Mouse (Mus musculus): ENCODE measurements at regions not wholly inside any gene's neighbourhood (a gene's known extent, or its start where the extent isn't known, plus 50 kb on each side); places are given as distances from the start of the nearest gene placed in this dataset.

DNA sequence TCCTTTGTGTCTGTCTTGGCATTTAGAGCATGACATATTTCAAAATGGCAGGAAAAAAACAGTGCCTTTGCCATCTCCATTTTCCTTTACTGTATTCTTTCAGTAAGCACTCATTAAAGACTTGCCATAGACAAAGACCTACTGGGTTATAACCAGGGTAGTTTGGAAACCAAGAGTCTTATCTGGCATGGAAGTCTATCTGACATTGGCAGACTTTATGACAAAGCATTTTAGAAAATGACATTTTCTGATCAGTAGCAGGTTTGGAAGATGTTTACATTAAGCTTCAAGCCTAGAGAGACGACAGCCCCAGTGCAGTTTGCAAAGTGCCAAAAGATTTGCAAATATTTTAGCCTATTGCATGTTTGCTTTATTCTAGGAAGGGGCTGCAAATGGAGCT lies 102.5 kb upstream of the Col8a1 start:
- TF ChIP-seq CTCF (IDR thresholded peaks at IDR 0.05; ENCODE audit: low read depth, low read length), result no peak
- TF ChIP-seq GATA1 (IDR thresholded peaks at IDR 0.05; ENCODE audit: borderline replicate concordance, low read length), result no peak
- TF ChIP-seq POLR2AphosphoS5 (IDR thresholded peaks at IDR 0.05; ENCODE audit: insufficient replicate concordance, low read depth, low read length), result no peak
- no peak for TF ChIP-seq TAL1 (conservative IDR thresholded peaks at IDR 0.05; ENCODE audit: low read depth, low read length)
- TF ChIP-seq GATA2 (IDR thresholded peaks at IDR 0.05; ENCODE audit: borderline replicate concordance, low read depth, low read length), result no peak

Data from G1E (cell line).